Mouse (Mus musculus): ENCODE results near the gene Mrpl18. TPM values are rescaled to one million over a fixed set of nuclear protein-coding genes. Genes with fewer than 3 reads are reported as not detected.
A peak's percentile ranks its signal among the peaks of the same experiment; 100 is the strongest.
"Not testable (repeated sequence)": the region's sequence is repeated elsewhere in the genome, so short reads cannot be mapped to it uniquely, and the experiment has no call there.

Gene Mrpl18
- polyA plus RNA-seq, 1 experiment, result 135 TPM

- no peaks in the 10 kb centered on the region; the same call in 1 of the 2 replicates for H3K4me1 ChIP-seq (ENCODE audit: control insufficient read depth, insufficient read depth, insufficient read length, low read length)
- H3K4me3 ChIP-seq (ENCODE audit: insufficient read depth, low read depth, low read length), result no peak overlapping the region
- 0 out of 2 replicates have a peak overlapping the region, but pooled peaks have one; percentile 11 for H3K27ac ChIP-seq (replicated peaks; ENCODE audit: low read depth, low read length)
These were observed 9.6 kb upstream of the Mrpl18 start for GRCm38 (mm10) chr17:12925703-12926180.

- Histone ChIP-seq H3K4me3 (ENCODE audit: insufficient read depth, low read depth, low read length) (no peak overlapping the region), H3K4me1 (ENCODE audit: control insufficient read depth, insufficient read depth, insufficient read length, low read length) (no peaks in the 10 kb centered on the region; the same call in 1 of the 2 replicates), H3K27ac (replicated peaks; ENCODE audit: low read depth, low read length) (no peak overlapping the region)
These were observed 8.9 kb upstream of the Mrpl18 start for GRCm38 (mm10) chr17:12925001-12925400.

- no peaks in the 10 kb centered on the region for H3K4me1 ChIP-seq (ENCODE audit: control insufficient read depth, insufficient read depth, insufficient read length, low read length)
These were observed 4.9 kb upstream of the Mrpl18 start for GRCm38 (mm10) chr17:12921073-12921472.

GRCm38 (mm10) chr17:12916588-12917380 is 639 bp upstream of the Mrpl18 start:
- H3K4me3 ChIP-seq (ENCODE audit: insufficient read depth, low read depth, low read length), result peak overlapping the region; percentile 80

More at GRCm38 (mm10) chr17:12921073-12921472, 4.9 kb upstream of the Mrpl18 start:
- Histone ChIP-seq H3K27ac (replicated peaks; ENCODE audit: low read depth, low read length) (no peak overlapping the region), H3K4me3 (ENCODE audit: insufficient read depth, low read depth, low read length) (no peak overlapping the region)

GRCm38 (mm10) chr17:12915488-12915880 is 661 bp downstream of the Mrpl18 start, which contains the start of gene Tcp1:
Gene Tcp1, plus strand, starts transcription at chr17:12915701.
- Histone ChIP-seq H3K4me3 (ENCODE audit: insufficient read depth, low read depth, low read length) (peak within 1 kb of the TSS; percentile 80), H3K4me1 (ENCODE audit: control insufficient read depth, insufficient read depth, insufficient read length, low read length) (peaks cover 3% of the 10 kb centered on the region; the same call in 1 of the 2 replicates), H3K27ac (replicated peaks; ENCODE audit: low read depth, low read length) (peak within 1 kb of the TSS; percentile 86)

More at GRCm38 (mm10) chr17:12916588-12917380, 639 bp upstream of the Mrpl18 start:
- peaks cover 3% of the 10 kb centered on the region; the same call in 1 of the 2 replicates for H3K4me1 ChIP-seq (ENCODE audit: control insufficient read depth, insufficient read depth, insufficient read length, low read length)
- H3K27ac ChIP-seq (replicated peaks; ENCODE audit: low read depth, low read length), result peak overlapping the region; percentile 86

GRCm38 (mm10) chr17:12910391-12910790 is 5.8 kb downstream of the Mrpl18 start:
- H3K27ac ChIP-seq (replicated peaks; ENCODE audit: low read depth, low read length), result no peak overlapping the region
- no peak overlapping the region for H3K4me3 ChIP-seq (ENCODE audit: insufficient read depth, low read depth, low read length)
- H3K4me1 ChIP-seq (ENCODE audit: control insufficient read depth, insufficient read depth, insufficient read length, low read length), result peaks cover 3% of the 10 kb centered on the region; the same call in 1 of the 2 replicates

- Histone ChIP-seq H3K4me3 (ENCODE audit: insufficient read depth, low read depth, low read length) (no peak within 1 kb of the TSS), H3K4me1 (ENCODE audit: control insufficient read depth, insufficient read depth, insufficient read length, low read length) (no peaks in the 10 kb centered on the region), H3K27ac (replicated peaks; ENCODE audit: low read depth, low read length) (no peak within 1 kb of the TSS)
These were observed 6.5 kb downstream of the Mrpl18 start, which contains the start of gene Pnldc1 for GRCm38 (mm10) chr17:12909361-12910280. Gene Pnldc1, minus strand, starts transcription at chr17:12910230.

- Histone ChIP-seq H3K4me1 (ENCODE audit: control insufficient read depth, insufficient read depth, insufficient read length, low read length) (no peaks in the 10 kb centered on the region), H3K4me3 (ENCODE audit: insufficient read depth, low read depth, low read length) (no peak overlapping the region), H3K27ac (replicated peaks; ENCODE audit: low read depth, low read length) (no peak overlapping the region)
These were observed 9.7 kb downstream of the Mrpl18 start for GRCm38 (mm10) chr17:12906436-12906835.

- no peak overlapping the region for H3K4me3 ChIP-seq (ENCODE audit: insufficient read depth, low read depth, low read length)
These were observed 10.3 kb downstream of the Mrpl18 start for GRCm38 (mm10) chr17:12905810-12906209.

GRCm38 (mm10) chr17:12904349-12904748 is 11.8 kb downstream of the Mrpl18 start:
- Histone ChIP-seq H3K4me3 (ENCODE audit: insufficient read depth, low read depth, low read length) (no peak overlapping the region), H3K27ac (replicated peaks; ENCODE audit: low read depth, low read length) (no peak overlapping the region), H3K4me1 (ENCODE audit: control insufficient read depth, insufficient read depth, insufficient read length, low read length) (no peaks in the 10 kb centered on the region)

More at GRCm38 (mm10) chr17:12905810-12906209, 10.3 kb downstream of the Mrpl18 start:
- no peaks in the 10 kb centered on the region for H3K4me1 ChIP-seq (ENCODE audit: control insufficient read depth, insufficient read depth, insufficient read length, low read length)
- H3K27ac ChIP-seq (replicated peaks; ENCODE audit: low read depth, low read length), result no peak overlapping the region

- H3K4me1 ChIP-seq (ENCODE audit: control insufficient read depth, insufficient read depth, insufficient read length, low read length), result no peaks in the 10 kb centered on the region
- no peak overlapping the region for H3K27ac ChIP-seq (replicated peaks; ENCODE audit: low read depth, low read length)
- no peak overlapping the region for H3K4me3 ChIP-seq (ENCODE audit: insufficient read depth, low read depth, low read length)
These were observed 12.5 kb downstream of the Mrpl18 start for GRCm38 (mm10) chr17:12903372-12904333.

GRCm38 (mm10) chr17:12902291-12902690 is 13.9 kb downstream of the Mrpl18 start:
- Histone ChIP-seq H3K4me1 (ENCODE audit: control insufficient read depth, insufficient read depth, insufficient read length, low read length) (no peaks in the 10 kb centered on the region; the same call in 1 of the 2 replicates), H3K4me3 (ENCODE audit: insufficient read depth, low read depth, low read length) (no peak overlapping the region), H3K27ac (replicated peaks; ENCODE audit: low read depth, low read length) (no peak overlapping the region)

GRCm38 (mm10) chr17:12898607-12899006 is 17.5 kb downstream of the Mrpl18 start:
- H3K4me3 ChIP-seq (ENCODE audit: insufficient read depth, low read depth, low read length); H3K27ac ChIP-seq (replicated peaks; ENCODE audit: low read depth, low read length): not testable (repeated sequence)
- peaks cover 10% of the 10 kb centered on the region for H3K4me1 ChIP-seq (ENCODE audit: control insufficient read depth, insufficient read depth, insufficient read length, low read length)

- no peak overlapping the region for H3K4me3 ChIP-seq (ENCODE audit: insufficient read depth, low read depth, low read length)
- H3K4me1 ChIP-seq (ENCODE audit: control insufficient read depth, insufficient read depth, insufficient read length, low read length), result peaks cover 10% of the 10 kb centered on the region
- H3K27ac ChIP-seq (replicated peaks; ENCODE audit: low read depth, low read length), result no peak overlapping the region
These were observed 18.5 kb downstream of the Mrpl18 start for GRCm38 (mm10) chr17:12897674-12898073.
